Mouse (Mus musculus): ENCODE measurements around the gene Lmna. TPM values are rescaled to one million over a fixed set of nuclear protein-coding genes. Genes with fewer than 3 reads are reported as not detected.

The Lmna gene
- polyA plus RNA-seq, 1 experiment from 2014 or later, result 78.2 TPM

GRCm38 (mm10) chr3:88455588-88456264 is 54.0 kb downstream of the Lmna start:
- Histone ChIP-seq H3K27ac (ENCODE audit: low read depth, low read length) (no peak overlapping the region), H3K4me1 (ENCODE audit: control insufficient read depth, insufficient read depth, low read length) (no peaks in the 10 kb centered on the region), H3K27me3 (ENCODE audit: control insufficient read depth, insufficient read depth, low read length) (peaks cover 52% of the 10 kb centered on the region), H3K9ac (ENCODE audit: low read depth, low read length) (no peak overlapping the region), H3K36me3 (ENCODE audit: control insufficient read depth, insufficient read depth, low read length) (no peaks in the 10 kb centered on the region), H3K4me3 (ENCODE audit: low read depth, low read length) (no peak overlapping the region), H3K9me3 (replicated peaks; ENCODE audit: control insufficient read depth, low read length) (no peaks in the 10 kb centered on the region), H3K4me2 (no peak overlapping the region)
- 66% methylated on average over 18 of the region's 18 CpGs for WGBS (ENCODE audit: insufficient replicate concordance)
- no peak for ATAC-seq (replicated peaks; ENCODE audit: insufficient number of reproducible peaks, low FRiP score, low TSS enrichment)

- 35% methylated on average over 9 of the region's 9 CpGs for WGBS (ENCODE audit: insufficient replicate concordance)
- Histone ChIP-seq H3K27ac (ENCODE audit: low read depth, low read length) (no peak overlapping the region), H3K27me3 (ENCODE audit: control insufficient read depth, insufficient read depth, low read length) (peaks cover 50% of the 10 kb centered on the region), H3K4me1 (ENCODE audit: control insufficient read depth, insufficient read depth, low read length) (no peaks in the 10 kb centered on the region), H3K9me3 (replicated peaks; ENCODE audit: control insufficient read depth, low read length) (no peaks in the 10 kb centered on the region), H3K4me3 (ENCODE audit: low read depth, low read length) (no peak overlapping the region), H3K4me2 (no peak overlapping the region), H3K9ac (ENCODE audit: low read depth, low read length) (no peak overlapping the region), H3K36me3 (ENCODE audit: control insufficient read depth, insufficient read depth, low read length) (no peaks in the 10 kb centered on the region)
- 0 out of 2 replicates have a peak, but pooled peaks have one; percentile 40 for ATAC-seq (replicated peaks; ENCODE audit: insufficient number of reproducible peaks, low FRiP score, low TSS enrichment)
These were observed 54.8 kb downstream of the Lmna start for GRCm38 (mm10) chr3:88454762-88455587.

GRCm38 (mm10) chr3:88453986-88454385 is 55.8 kb downstream of the Lmna start:
- ATAC-seq (replicated peaks; ENCODE audit: insufficient number of reproducible peaks, low FRiP score, low TSS enrichment), result no peak
- H3K9ac ChIP-seq (ENCODE audit: low read depth, low read length), result no peak overlapping the region
- H3K27me3 ChIP-seq (ENCODE audit: control insufficient read depth, insufficient read depth, low read length), result peaks cover 47% of the 10 kb centered on the region
- H3K36me3 ChIP-seq (ENCODE audit: control insufficient read depth, insufficient read depth, low read length), result no peaks in the 10 kb centered on the region
- WGBS (ENCODE audit: insufficient replicate concordance), result 72% methylated on average over 8 of the region's 8 CpGs
- H3K4me2 ChIP-seq, result no peak overlapping the region
- no peak overlapping the region for H3K4me3 ChIP-seq (ENCODE audit: low read depth, low read length)
- no peaks in the 10 kb centered on the region for H3K9me3 ChIP-seq (replicated peaks; ENCODE audit: control insufficient read depth, low read length)
- no peak overlapping the region for H3K27ac ChIP-seq (ENCODE audit: low read depth, low read length)
- no peaks in the 10 kb centered on the region for H3K4me1 ChIP-seq (ENCODE audit: control insufficient read depth, insufficient read depth, low read length)

GRCm38 (mm10) chr3:88453369-88453768 is 56.4 kb downstream of the Lmna start:
- Histone ChIP-seq H3K27ac (ENCODE audit: low read depth, low read length) (no peak overlapping the region), H3K4me2 (no peak overlapping the region), H3K4me3 (ENCODE audit: low read depth, low read length) (no peak overlapping the region), H3K4me1 (ENCODE audit: control insufficient read depth, insufficient read depth, low read length) (no peaks in the 10 kb centered on the region), H3K36me3 (ENCODE audit: control insufficient read depth, insufficient read depth, low read length) (no peaks in the 10 kb centered on the region), H3K9ac (ENCODE audit: low read depth, low read length) (no peak overlapping the region), H3K9me3 (replicated peaks; ENCODE audit: control insufficient read depth, low read length) (no peaks in the 10 kb centered on the region), H3K27me3 (ENCODE audit: control insufficient read depth, insufficient read depth, low read length) (peaks cover 46% of the 10 kb centered on the region)
- WGBS (ENCODE audit: insufficient replicate concordance), result 49% methylated on average over 8 of the region's 8 CpGs
- no peak for ATAC-seq (replicated peaks; ENCODE audit: insufficient number of reproducible peaks, low FRiP score, low TSS enrichment)

- Histone ChIP-seq H3K27ac (ENCODE audit: low read depth, low read length) (no peak overlapping the region), H3K36me3 (ENCODE audit: control insufficient read depth, insufficient read depth, low read length) (no peaks in the 10 kb centered on the region), H3K27me3 (ENCODE audit: control insufficient read depth, insufficient read depth, low read length) (peaks cover 44% of the 10 kb centered on the region), H3K4me1 (ENCODE audit: control insufficient read depth, insufficient read depth, low read length) (no peaks in the 10 kb centered on the region), H3K9me3 (replicated peaks; ENCODE audit: control insufficient read depth, low read length) (no peaks in the 10 kb centered on the region), H3K4me3 (ENCODE audit: low read depth, low read length) (no peak overlapping the region), H3K4me2 (no peak overlapping the region), H3K9ac (ENCODE audit: low read depth, low read length) (no peak overlapping the region)
- 63% methylated on average over 6 of the region's 6 CpGs for WGBS (ENCODE audit: insufficient replicate concordance)
- no peak for ATAC-seq (replicated peaks; ENCODE audit: insufficient number of reproducible peaks, low FRiP score, low TSS enrichment)
These were observed 57.0 kb downstream of the Lmna start for GRCm38 (mm10) chr3:88452716-88453115.

GRCm38 (mm10) chr3:88452246-88452645 is 57.5 kb downstream of the Lmna start:
- H3K27me3 ChIP-seq (ENCODE audit: control insufficient read depth, insufficient read depth, low read length), result peaks cover 40% of the 10 kb centered on the region
- H3K4me3 ChIP-seq (ENCODE audit: low read depth, low read length), result no peak overlapping the region
- H3K9me3 ChIP-seq (replicated peaks; ENCODE audit: control insufficient read depth, low read length), result no peaks in the 10 kb centered on the region
- H3K36me3 ChIP-seq (ENCODE audit: control insufficient read depth, insufficient read depth, low read length), result no peaks in the 10 kb centered on the region
- no peak overlapping the region for H3K27ac ChIP-seq (ENCODE audit: low read depth, low read length)
- 61% methylated on average over 5 of the region's 5 CpGs for WGBS (ENCODE audit: insufficient replicate concordance)
- H3K9ac ChIP-seq (ENCODE audit: low read depth, low read length), result no peak overlapping the region
- H3K4me1 ChIP-seq (ENCODE audit: control insufficient read depth, insufficient read depth, low read length), result no peaks in the 10 kb centered on the region
- H3K4me2 ChIP-seq, result no peak overlapping the region
- ATAC-seq (replicated peaks; ENCODE audit: insufficient number of reproducible peaks, low FRiP score, low TSS enrichment), result no peak

- Histone ChIP-seq H3K4me1 (ENCODE audit: control insufficient read depth, insufficient read depth, low read length) (no peaks in the 10 kb centered on the region), H3K4me2 (no peak overlapping the region), H3K27me3 (ENCODE audit: control insufficient read depth, insufficient read depth, low read length) (peaks cover 35% of the 10 kb centered on the region), H3K4me3 (ENCODE audit: low read depth, low read length) (no peak overlapping the region), H3K27ac (ENCODE audit: low read depth, low read length) (no peak overlapping the region), H3K9me3 (replicated peaks; ENCODE audit: control insufficient read depth, low read length) (no peaks in the 10 kb centered on the region), H3K36me3 (ENCODE audit: control insufficient read depth, insufficient read depth, low read length) (no peaks in the 10 kb centered on the region), H3K9ac (ENCODE audit: low read depth, low read length) (no peak overlapping the region)
- WGBS (ENCODE audit: insufficient replicate concordance), result 63% methylated on average over 12 of the region's 12 CpGs
- no peak for ATAC-seq (replicated peaks; ENCODE audit: insufficient number of reproducible peaks, low FRiP score, low TSS enrichment)
These were observed 59.2 kb downstream of the Lmna start for GRCm38 (mm10) chr3:88450379-88451131.

GRCm38 (mm10) chr3:88449395-88450023 is 60.2 kb downstream of the Lmna start:
- Histone ChIP-seq H3K27ac (ENCODE audit: low read depth, low read length) (no peak overlapping the region), H3K36me3 (ENCODE audit: control insufficient read depth, insufficient read depth, low read length) (no peaks in the 10 kb centered on the region), H3K27me3 (ENCODE audit: control insufficient read depth, insufficient read depth, low read length) (peaks cover 28% of the 10 kb centered on the region), H3K4me3 (ENCODE audit: low read depth, low read length) (0 out of 2 replicates have a peak overlapping the region, but pooled peaks have one; percentile 3), H3K4me2 (peak overlapping the region; percentile 49), H3K4me1 (ENCODE audit: control insufficient read depth, insufficient read depth, low read length) (no peaks in the 10 kb centered on the region), H3K9me3 (replicated peaks; ENCODE audit: control insufficient read depth, low read length) (no peaks in the 10 kb centered on the region), H3K9ac (ENCODE audit: low read depth, low read length) (0 out of 2 replicates have a peak overlapping the region, but pooled peaks have one; percentile 47)
- WGBS (ENCODE audit: insufficient replicate concordance), result 6% methylated on average over 21 of the region's 21 CpGs
- ATAC-seq (replicated peaks; ENCODE audit: insufficient number of reproducible peaks, low FRiP score, low TSS enrichment), result peak; percentile 56; the same call in 1 of the 2 replicates
